Mouse (Mus musculus) right cerebral cortex, postnatal 14 days (tissue): ENCODE measurements around the gene Nr4a1.

Experiments used
- DNase-seq: peaks from one replicate; pipeline ENCODE4 v3.0.0; 2022

Gene Nr4a1

GRCm38 (mm10) chr15:101317814-101318500 is 63.9 kb downstream of the Nr4a1 start:
- DNase-seq, result no peak

GRCm38 (mm10) chr15:101318889-101319765 is 65.1 kb downstream of the Nr4a1 start:
- DNase-seq, result no peak

GRCm38 (mm10) chr15:101320010-101320617 is 66.0 kb downstream of the Nr4a1 start:
- no peak for DNase-seq

- no peak for DNase-seq
Observed at GRCm38 (mm10) chr15:101320618-101321041, 66.6 kb downstream of the Nr4a1 start.

- no peak for DNase-seq
Observed at GRCm38 (mm10) chr15:101321126-101321525, 67.1 kb downstream of the Nr4a1 start.

- no peak for DNase-seq
Observed at GRCm38 (mm10) chr15:101322106-101322505, 68.0 kb downstream of the Nr4a1 start.

- no peak for DNase-seq
Observed at GRCm38 (mm10) chr15:101322640-101323039, 68.6 kb downstream of the Nr4a1 start.

- DNase-seq, result no peak
Observed at GRCm38 (mm10) chr15:101323511-101323910, 69.4 kb downstream of the Nr4a1 start.
